Mouse (Mus musculus): ENCODE measurements around the gene Camkk2.

The Camkk2 gene

GRCm38 (mm10) chr5:122733881-122734280 is 45.3 kb downstream of the Camkk2 start:
- peak in 1 of 2 experiments; percentile 20 for DNase-seq

- peak; percentile 37 to 39 for DNase-seq
Observed at GRCm38 (mm10) chr5:122731991-122732673, 47.1 kb downstream of the Camkk2 start.

GRCm38 (mm10) chr5:122731321-122731720 is 47.9 kb downstream of the Camkk2 start:
- peak; percentile 88 to 89 for DNase-seq

- DNase-seq = no peak
Observed at GRCm38 (mm10) chr5:122730776-122731175, 48.4 kb downstream of the Camkk2 start.

GRCm38 (mm10) chr5:122727096-122727495 is 52.1 kb downstream of the Camkk2 start:
- no peak for DNase-seq

GRCm38 (mm10) chr5:122726595-122726994 is 52.6 kb downstream of the Camkk2 start:
- DNase-seq = no peak

GRCm38 (mm10) chr5:122726068-122726467 is 53.1 kb downstream of the Camkk2 start:
- DNase-seq = peak; percentile 77 to 81

GRCm38 (mm10) chr5:122725453-122725852 is 53.8 kb downstream of the Camkk2 start:
- DNase-seq = no peak

- no peak for DNase-seq
Observed at GRCm38 (mm10) chr5:122719168-122719567, 60.0 kb downstream of the Camkk2 start.

GRCm38 (mm10) chr5:122718400-122718799 is 60.8 kb downstream of the Camkk2 start:
- no peak for DNase-seq

- peak; percentile 30 to 37 for DNase-seq
Observed at GRCm38 (mm10) chr5:122716793-122717192, 62.4 kb downstream of the Camkk2 start.

- no peak for DNase-seq
Observed at GRCm38 (mm10) chr5:122715723-122716122, 63.5 kb downstream of the Camkk2 start.

- no peak for DNase-seq
Observed at GRCm38 (mm10) chr5:122708819-122709218, 70.4 kb downstream of the Camkk2 start.

- peak; percentile 93 for DNase-seq
Observed at GRCm38 (mm10) chr5:122707276-122708181, 71.7 kb downstream of the Camkk2 start, which contains the start of gene P2rx4. Gene P2rx4 (plus strand): TSS chr5:122707544.

- no peak for DNase-seq
Observed at GRCm38 (mm10) chr5:122706917-122707275, 72.3 kb downstream of the Camkk2 start.

- DNase-seq = no peak
Observed at GRCm38 (mm10) chr5:122705174-122705573, 74.0 kb downstream of the Camkk2 start.

- DNase-seq = no peak
Observed at GRCm38 (mm10) chr5:122704571-122704970, 74.6 kb downstream of the Camkk2 start.

- DNase-seq = no peak
Observed at GRCm38 (mm10) chr5:122703574-122703973, 75.6 kb downstream of the Camkk2 start.

- DNase-seq = no peak
Observed at GRCm38 (mm10) chr5:122702156-122702555, 77.1 kb downstream of the Camkk2 start.

GRCm38 (mm10) chr5:122700837-122701212 is 78.4 kb downstream of the Camkk2 start:
- no peak for DNase-seq

GRCm38 (mm10) chr5:122700109-122700836 is 78.9 kb downstream of the Camkk2 start:
- no peak for DNase-seq

- peak in 1 of 2 experiments; percentile 28 for DNase-seq
Observed at GRCm38 (mm10) chr5:122698701-122699060, 80.5 kb downstream of the Camkk2 start.

GRCm38 (mm10) chr5:122698041-122698700 is 81.0 kb downstream of the Camkk2 start:
- peak; percentile 31 to 32 for DNase-seq
